Mouse (Mus musculus) frontal cortex, postnatal 25 days (tissue): ENCODE measurements around the gene Sgsm2.

Source experiments
- DNase-seq, 2 experiments: peaks; one replicate each; pipeline ENCODE4 v3.0.0; 2022; ENCODE audit warnings: low spot score in 2 of 2

Gene Sgsm2

DNA sequence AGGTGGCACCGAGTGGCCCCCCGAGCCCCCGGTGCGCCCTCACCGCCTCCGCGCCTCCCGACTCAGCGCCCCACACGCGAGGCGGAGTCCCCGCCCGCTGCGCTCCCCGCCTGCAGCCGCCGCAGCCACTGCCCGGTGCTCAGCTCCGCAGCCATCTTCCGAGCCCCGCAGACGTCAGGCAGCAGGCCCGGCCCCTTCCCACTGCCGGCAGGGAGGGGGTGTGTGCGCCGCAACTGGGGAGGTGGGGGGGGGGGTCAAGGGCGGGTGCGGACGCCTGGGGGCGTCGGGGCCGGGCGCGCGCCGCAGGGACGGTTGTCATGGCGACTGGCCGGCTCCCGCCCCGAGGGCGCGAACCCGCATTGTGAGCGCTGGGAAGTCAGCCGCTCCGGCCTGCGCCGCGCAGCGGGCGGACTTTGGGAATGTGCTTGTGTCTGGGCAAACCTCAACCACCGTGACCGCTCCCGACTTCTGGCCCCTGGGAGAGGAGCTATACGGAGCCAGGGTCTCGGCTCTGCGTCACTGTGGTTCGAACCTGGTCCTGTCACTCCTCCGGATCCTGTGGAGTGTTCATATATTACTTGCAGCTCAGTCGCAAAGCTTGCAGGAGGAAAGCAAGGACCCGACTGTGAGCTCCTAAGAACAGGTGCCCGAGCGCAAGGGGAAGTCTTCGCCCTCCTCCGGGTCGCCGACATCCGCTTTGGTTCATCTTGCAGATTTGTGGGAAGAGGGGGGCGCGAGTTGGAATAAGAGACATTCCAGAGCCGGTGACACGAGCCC is at the start of gene Sgsm2:
Gene Sgsm2, minus strand, starts transcription at position 160 of the 777 bp plus-strand sequence.
- DNase-seq = peak; percentile 41 to 52

DNA sequence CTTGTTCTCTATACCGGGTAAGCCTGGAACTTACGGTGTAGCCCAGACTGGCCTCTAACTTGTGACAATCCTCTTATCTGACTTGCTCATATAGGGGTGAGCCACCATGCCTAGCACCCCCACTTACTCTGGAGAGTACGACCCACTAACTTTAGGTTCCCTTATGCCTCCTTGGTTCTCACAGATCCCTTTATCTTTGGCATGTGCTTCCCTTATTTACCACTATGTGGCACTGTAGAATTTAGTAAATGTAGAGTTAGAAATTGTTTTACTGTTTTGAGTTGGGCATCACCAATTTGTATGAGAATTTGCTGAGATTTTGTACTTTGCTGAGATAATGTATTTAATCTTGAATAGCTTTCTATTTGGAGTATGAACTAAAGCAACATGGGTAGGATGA is 49.5 kb upstream of the Sgsm2 start:
- no peak for DNase-seq

DNA sequence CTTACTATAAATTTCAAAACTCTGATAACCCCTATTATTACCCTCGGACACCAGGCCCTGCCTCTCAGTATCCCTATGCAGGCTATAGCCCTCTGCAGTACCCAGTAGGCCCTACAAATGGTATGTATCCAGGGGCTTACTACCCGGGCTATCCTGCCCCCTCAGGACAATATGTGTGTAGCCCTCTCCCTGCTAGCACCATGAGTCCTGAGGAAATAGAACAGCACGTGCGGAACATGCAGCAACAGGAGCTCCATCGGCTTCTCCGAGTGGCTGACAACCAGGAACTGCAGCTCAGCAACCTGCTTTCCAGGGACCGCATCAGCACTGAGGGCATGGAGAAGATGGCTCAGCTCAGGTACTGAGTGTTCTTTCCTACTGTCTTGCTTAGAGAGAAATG is 33.5 kb upstream of the Sgsm2 start:
- no peak for DNase-seq

DNA sequence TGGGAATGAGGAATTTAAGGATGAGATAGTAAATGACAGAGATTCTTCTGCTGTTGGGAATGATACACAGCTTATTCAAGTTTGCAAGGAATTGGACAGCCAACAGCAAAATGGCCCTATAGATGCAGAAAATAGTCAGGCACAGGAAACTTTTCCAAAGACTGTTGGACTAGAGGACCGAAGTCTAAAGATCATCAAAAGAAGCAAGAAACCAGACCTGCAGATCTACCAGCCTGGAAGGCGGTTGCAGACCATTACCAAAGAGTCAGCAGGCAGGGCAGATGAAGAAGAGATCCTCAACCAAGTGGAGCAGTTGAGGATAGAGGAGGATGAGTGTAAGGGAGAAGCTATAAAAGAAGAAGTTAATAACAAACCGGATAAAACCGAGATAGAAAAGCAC is 32.3 kb upstream of the Sgsm2 start:
- no peak for DNase-seq

DNA sequence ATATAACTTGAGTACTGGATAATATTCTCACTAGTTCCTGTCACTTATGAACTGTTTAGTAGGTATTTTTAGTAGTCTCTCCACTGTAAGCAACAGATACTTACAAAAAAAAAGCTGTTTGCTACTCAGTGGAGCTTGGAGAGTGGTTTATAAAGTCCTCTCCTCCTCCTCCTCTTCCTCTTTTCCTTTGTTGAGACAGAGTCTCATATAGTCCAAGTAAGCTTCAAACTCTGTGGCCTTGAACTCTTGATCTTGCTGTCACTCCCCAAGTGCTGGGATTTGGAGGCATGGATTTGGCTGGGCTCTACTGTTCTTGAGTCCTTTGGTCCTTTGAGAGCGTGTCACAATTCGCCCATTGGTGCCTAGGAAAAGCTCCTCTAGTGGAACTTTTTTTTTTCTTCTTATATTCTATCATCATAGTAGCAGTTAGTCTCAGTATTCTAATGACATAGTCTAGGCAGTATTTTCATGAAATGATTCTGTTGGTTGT is 30.4 kb upstream of the Sgsm2 start:
- no peak for DNase-seq

DNA sequence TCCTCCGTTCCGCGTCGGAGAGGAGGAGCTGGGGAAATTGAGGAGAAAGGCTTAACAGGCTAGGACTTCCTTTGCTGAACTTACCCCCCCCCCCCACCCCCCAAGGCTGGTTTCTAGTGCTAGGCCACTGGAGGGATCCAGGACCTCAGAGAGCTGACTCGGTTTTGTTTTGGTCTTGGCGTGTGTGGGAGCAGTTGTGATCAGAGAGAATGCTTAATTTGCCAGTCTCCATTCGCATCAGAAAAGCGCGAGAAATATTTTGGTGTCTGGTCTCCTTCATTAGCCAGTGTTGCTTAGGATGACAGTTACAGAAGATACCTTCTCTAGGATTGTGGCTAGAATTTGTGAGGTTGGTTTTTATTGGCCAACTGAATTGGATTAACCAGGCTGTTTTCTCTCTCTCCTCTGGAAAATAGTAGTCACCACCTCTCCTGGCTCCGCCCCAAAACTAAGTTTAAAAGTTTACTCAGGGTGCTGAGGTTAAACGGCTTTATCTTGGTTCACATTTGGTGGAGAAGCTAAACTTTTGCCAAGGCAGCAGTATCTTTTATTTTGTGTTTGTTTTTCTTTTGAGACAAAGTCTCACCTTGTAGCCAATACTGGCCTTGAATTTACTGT is 29.6 kb upstream of the Sgsm2 start:
- no peak for DNase-seq

DNA sequence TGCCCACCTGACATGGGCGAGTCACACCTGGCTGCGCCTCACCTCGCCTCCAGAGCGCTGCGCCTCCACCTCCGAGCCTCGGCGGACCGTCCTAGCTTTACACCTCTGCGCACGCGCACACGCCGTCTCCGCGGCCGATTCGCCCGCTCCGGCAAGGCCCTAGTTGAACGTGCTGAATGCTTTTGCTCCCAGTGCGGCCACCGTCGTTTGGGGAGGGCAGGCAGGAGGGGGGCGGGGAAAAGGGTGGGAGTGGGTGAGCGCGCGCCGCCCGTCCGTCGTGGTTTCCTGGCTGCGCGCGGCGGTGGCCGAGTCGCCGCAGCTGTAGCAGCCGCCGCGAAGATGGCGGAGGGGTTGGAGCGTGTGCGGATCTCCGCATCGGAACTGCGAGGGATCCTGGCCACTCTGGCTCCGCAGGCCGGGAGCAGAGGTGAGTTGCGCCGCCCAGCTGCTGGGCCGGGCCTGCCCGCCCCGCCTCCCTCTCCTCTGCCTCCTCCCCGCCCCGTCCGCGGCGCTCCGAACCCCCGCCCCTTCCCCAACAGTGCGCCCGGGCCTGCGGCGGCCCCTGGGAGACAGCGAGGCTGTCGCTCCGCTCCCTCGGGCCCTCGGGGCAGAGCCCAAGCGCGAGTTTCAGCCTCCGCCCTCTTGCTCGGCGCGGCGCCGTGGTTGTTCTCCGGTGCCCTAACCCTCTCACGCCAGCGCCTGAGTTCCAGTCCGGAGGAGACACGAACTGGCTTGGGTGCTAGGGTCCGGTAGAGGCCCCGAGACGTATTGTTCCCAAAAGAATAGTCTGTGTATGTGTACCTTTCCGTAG is 28.9 kb upstream of the Sgsm2 start, which contains the start of the genes Smg6 and Srr:
Gene Smg6, plus strand, starts transcription at position 247 of the 811 bp plus-strand sequence.
Gene Srr, minus strand, starts transcription at position 372 of the 811 bp plus-strand sequence.
- peak; percentile 82 to 87 for DNase-seq

DNA sequence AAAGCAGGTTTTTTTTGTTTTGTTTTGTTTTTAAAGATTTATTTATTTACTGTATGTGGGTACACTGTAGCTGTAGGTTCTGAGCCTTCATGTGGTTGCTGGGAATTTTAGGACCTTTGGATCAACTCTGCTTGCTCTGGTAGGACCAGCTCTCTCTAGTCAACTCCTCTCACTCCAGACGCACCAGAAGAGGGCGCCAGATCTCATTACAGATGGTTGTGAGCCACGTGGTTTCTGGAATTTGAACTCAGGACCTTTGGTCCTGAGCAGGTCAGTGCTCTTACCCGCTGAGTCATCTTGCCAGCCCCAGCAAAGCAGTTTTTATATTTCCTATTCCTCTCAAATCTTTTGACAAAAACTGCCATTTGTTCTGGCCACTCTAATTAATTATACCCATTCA is 27.3 kb upstream of the Sgsm2 start:
- no peak for DNase-seq

DNA sequence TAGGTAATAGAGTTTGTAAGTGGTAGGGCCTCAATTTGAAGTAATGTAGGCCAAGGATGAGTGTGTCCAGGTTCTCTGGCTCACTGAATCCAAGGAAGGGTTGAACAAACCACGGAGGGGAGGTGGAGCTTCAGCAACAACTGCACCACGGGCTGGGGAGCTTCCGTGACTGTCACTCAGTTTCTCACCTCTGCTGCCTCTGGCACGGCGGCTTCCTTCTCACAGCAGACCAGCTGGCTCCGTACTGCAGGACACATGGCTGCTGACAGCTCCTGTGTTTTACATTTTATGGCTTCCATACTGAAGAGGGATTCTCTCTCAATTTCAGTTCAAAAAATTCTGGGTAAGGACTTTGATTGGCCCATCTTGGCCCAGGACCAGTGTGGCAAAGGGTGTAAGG is 22.4 kb upstream of the Sgsm2 start:
- DNase-seq = no peak

DNA sequence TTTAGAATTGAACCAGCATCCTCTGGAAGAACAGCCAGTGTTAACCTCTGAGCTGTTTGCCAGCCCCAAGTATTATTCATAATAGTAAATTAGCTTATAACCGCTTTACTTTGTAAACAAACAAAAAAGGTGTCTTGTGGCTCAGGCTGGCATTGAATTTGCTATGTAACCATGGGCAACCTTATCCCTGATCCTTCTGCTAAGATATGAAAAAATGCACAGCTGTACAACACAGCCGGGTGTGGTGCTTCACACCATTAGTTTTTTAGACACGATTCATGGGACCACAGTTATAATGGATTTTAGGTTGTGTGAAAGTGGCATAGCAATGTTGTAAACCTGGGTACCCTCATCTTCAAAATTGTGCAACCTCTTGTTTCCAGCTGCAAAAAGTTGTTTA is 15.6 kb upstream of the Sgsm2 start:
- no peak for DNase-seq

DNA sequence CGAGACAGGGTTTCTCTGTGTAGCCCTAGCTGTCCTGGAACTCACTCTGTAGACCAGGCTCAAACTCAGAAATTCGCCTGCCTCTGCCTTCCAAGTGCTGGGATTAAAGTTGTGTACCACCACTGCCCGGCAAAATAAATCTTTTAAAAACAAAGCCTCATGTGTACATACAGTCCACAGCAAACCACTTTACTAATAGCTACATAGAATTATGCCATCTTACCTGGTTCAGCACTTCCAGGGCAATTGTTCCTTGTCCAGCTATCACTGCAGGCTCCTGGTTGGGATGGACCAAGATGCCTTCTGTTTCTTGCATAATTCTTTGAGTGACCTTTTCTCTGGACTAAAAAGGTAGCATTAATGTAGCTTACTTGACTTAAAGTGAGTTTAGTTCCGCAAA is 13.1 kb upstream of the Sgsm2 start:
- no peak for DNase-seq

DNA sequence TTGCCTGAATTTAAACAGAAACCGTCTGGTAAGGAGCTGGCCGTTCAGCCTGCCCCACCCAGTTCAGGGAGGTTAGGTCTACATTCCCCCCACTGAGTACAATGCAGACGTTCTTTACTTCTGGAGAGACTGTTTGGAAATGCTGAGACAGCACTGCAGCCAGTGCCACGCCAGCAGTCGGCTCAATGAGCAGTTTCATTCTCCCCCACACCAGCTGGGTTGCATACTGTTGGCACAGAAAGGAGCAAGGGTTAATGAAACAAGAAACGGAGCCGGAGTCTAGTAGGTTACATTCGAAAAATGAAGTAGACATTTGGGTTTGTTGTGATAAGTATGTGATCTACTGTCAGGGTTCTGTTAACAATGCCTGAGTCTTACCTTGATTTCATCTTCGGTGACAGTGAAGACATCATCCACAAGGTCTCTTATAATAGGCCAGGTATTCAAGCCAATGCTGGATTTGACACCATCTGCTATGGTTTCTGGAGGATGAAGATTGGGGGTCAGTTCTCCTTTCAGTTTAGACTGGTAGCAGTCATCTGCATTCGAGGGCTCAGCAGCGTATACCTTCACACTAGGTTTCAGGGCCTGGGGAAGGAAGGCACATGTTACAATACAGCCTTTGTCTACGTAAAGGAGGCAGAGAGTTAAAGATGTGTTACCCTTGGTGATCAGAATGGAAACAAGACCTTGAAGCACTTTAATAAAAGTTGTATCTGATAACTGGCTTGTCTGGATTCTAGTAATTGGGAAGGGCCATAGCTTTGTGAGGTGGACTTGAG is 11.9 kb upstream of the Sgsm2 start:
- DNase-seq = no peak

DNA sequence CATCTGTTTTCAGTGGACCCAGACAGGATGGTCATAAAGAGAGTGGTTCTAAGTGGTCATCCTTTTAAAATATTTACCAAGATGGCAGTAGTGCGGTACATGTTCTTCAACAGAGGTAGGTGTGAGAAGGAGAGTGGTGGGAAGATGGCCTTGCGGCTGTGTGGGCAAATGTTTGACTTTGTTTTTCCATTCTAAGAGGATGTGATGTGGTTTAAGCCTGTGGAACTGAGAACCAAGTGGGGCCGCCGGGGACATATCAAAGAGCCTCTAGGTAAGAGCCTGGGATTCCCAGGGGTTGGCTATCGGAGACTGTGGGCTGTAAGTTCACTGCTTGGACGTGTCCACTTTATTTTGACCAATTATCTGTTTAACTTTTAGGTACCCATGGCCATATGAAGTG is 11.0 kb upstream of the Sgsm2 start:
- no peak for DNase-seq

DNA sequence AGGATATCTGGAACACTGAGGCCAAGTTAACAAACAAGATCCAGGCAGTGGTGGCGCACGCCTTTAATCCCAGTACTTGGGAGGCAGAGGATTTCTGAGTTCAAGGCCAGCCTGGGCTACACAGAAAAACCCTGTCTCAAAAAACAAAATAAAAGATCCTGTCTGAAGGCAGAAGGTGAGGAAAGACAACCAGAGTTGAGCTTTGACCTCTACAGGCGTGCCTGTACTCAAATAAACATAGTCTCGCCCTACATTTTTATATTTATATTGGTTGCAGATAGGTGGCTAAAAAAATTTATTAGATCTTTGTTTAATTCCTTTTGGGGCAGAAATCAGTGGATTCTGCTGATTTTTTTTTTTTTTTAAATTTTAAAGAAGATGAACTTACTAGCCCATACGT is 5.6 kb upstream of the Sgsm2 start:
- no peak for DNase-seq

DNA sequence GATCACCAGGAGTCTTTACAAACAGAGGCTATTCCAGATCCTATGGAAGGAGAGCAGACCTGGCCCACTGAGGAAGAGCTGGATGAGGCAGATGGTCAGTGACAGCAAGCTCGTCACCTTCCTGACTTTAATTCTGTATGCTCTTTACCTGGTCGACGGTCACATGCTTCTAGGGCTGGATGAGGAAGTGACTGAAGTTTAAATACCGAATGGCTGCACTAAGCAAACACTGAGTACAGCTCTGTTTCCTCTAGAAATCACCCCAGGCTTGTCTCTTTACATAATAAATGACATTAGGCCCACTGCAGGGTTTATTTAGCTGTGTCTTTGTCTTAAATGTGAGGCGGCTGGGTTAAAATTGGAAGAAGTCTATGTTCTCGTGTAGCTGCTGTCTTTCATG is 4.7 kb upstream of the Sgsm2 start:
- no peak for DNase-seq

DNA sequence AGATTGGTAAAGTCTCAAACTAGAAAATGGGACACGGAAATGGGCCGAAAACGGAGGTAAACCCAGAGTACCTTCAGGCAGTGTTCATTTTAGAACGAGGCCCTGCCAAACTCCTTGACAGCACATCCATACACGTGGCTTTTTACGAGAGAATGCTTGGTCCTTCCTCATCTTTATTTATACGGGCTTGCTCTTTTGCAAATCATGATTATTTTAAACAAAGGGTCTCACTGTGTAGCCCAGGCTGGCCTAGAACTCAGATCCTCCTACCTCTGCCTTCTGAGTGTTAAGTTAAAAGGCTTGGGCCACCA is 1.6 kb upstream of the Sgsm2 start:
- DNase-seq = no peak

DNA sequence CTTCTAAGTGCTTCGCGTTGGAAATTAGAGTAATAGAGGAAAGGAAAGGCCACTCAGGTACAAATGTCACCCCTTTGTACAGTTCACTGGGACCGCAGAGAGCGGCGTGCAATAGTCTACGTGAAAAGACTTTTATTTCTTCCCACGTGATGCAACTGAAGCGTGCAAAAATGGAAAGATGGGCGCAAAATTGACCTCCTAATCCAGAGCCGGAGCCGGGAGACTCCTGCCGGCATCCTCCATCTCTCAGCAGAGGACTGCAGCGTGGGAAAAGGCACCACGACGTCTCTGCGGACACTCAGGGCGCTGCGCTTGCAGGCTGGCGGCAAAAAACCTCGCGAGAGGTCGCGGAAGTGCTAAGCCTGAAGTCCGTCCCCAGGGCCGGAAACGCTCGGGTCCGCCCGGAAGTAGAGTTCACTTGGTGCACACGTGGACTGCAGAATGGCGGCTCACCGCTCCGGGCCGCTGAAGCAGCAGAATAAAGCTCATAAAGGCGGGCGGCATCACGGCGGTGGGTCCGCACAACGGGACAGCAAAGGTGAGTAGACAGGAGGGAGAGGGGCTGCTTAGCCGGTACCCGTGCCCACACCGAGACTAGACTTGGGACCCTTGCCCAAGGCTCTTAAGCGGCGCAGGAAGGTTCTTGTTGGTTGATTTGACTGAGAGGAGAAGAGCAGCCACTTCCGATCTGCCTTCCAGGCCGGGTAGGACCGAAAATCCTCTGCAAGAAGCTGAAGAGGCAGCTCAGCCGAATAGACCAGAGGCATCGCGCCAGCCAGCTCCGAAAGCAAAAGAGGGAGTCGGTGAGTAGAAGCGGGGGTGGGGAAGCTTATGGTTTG is 1.0 kb upstream of the Sgsm2 start, which contains the start of gene Tsr1:
Gene Tsr1, plus strand, starts transcription at position 394 of the 839 bp plus-strand sequence.
- peak; percentile 72 to 82 for DNase-seq

DNA sequence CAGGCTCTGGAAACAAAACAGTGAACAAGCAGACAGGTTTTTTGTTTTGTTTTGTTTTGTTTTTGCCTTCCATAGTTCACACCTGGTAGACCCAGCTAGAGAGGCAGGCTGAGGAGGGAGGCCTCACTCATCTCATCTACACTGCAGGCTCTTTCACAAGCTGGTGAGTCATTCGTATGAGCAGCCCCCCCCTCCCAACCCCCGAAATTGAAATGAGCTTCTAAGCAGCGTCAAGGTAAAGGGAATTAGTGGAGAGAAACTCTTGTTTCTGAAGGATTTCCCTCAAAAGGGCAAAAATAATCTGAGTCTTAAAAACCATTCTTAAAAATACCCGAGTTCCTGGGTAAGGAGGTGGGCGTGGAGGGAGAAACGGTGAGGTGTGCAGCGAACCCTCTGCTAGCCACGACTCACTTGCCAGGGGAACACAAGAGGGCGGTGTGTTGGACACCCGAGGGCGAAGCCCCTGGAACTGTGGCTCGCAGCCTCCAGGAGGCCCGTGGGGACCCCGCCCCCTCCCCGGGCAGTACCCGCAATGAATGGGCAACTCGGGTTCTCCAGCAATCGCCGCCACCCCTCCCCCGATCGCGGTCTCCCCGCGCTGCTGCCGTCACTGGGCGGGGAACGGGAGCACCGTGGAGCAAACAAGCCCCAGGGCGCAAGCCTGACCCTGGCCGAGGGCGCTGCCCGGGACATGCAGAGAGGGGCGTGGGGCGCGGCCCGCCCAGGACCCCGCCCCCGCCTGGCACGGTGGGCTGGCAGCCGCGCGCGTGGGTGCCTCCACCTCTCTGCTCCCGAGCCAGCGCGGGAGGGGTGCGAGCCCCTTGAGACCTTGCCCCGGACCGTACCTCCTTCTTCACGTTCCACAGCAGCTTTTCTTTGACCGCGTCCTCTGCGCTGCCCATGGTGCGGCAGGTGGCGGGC is 620 bp downstream of the Sgsm2 start:
- DNase-seq = peak; percentile 43 to 49

DNA sequence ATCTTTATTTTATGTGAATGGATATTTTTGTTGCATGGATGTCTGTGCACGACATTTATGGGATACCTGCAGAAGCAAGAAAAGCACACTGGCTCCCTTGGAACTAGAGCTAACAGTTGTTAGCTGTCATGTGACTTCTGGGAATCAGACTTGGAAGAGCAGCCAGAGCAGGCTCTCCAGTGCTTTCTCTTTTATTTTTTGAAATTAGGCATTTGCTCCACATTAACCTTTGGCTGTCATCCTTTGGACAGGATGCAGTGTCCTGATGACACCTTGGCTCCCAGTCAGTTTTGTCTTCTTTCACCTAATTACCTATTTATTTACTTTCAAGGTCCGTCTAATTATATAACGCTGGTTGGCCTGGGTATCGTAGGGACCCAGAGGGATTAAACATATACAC is 2.2 kb downstream of the Sgsm2 start:
- no peak for DNase-seq

DNA sequence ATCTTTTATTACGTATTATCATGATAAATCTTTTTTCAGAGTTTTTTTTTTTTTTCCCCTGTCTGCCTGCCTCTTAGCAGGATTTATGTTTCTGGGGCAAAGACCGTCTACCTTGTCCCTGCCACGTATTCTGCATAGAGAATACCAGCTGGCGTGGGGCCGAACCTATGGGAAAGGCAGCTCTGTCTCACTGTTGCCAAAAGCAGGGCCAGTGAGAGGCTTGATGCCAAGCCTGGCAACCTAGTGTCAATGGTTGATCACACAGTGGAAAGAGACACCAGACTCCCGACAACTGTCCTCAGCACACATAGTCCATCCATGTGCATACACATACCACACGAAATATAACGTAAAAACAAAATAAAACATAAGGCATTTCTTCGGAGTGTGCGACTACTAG is 13.8 kb downstream of the Sgsm2 start:
- no peak for DNase-seq
